8 mouse cellular contexts compared by ENCODE assay signal in the genomic region with DNA sequence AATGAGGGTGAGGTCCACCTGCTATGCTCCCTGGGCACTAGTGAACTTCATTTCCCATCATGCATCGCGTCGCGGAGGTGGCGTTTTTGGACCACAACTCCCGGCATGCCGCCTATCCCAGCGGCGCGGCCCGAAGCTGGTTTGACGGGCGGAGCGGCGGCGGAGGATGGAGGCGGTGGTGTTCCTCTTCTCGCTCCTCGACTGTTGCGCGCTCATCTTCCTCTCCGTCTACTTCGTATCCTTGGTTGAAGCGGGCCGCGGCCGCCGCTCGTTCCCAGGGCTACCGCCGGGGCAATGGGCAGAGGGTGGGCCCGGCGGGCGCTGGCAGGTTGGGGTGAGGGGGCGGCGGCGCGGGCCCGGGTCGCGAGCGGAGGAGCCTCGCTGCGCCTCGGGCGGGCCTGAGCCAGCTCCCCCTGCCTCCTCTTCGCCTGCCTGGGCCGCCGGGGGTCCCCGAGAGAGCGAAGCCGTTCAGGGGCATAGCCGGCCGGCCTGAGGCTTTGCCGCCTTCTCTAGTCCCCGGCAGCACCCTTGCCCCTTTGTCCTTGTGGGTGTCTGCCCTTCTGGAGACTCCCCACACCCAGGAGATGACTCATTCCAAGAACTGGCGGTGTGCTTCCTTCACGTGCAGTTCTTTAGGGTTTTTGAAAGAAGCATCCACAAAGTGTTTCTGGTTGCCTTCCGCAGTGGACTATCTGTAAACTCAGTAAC. TPM values are rescaled to one million over a fixed set of nuclear protein-coding genes. Genes with fewer than 3 reads are reported as not detected.
A peak's percentile ranks its signal among the peaks of the same experiment; 100 is the strongest.
DNase-seq lines count a peak whose midpoint lies in the region; ATAC-seq and TF ChIP-seq lines count a peak whose summit lies in the region.

No protein-coding gene starts in this region.

- peaks cover 15 to 29% of the 10 kb centered on the region in 2 experiments for H3K4me1 ChIP-seq in MEL (ENCODE audit: control insufficient read depth in 1 of 2, insufficient read depth in 2 of 2, low read length in 2 of 2)
- H3K4me1 ChIP-seq in cerebellum, adult 2 months (ENCODE audit: control insufficient read depth, insufficient read depth, low read length), result no peaks in the 10 kb centered on the region
- peaks cover 30% of the 10 kb centered on the region for H3K4me1 ChIP-seq in hindbrain, embryonic 10.5 days (replicated peaks)
- peaks cover 6% of the 10 kb centered on the region; the same call in 1 of the 2 replicates for H3K4me1 ChIP-seq in lung, postnatal 0 days (ENCODE audit: insufficient read depth, low read depth, low read length)

- peak overlapping the region; percentile 61 to 85 for H3K4me3 ChIP-seq in MEL (ENCODE audit: control insufficient read depth in 1 of 2, insufficient read depth in 1 of 2, low read depth in 2 of 2, low read length in 2 of 2)
- peak overlapping the region; percentile 75 for H3K4me3 ChIP-seq in cerebellum, adult 2 months (replicated peaks; ENCODE audit: insufficient read depth, low read depth, low read length)
- peak overlapping the region; percentile 96 for H3K4me3 ChIP-seq in hindbrain, embryonic 10.5 days
- H3K4me3 ChIP-seq in lung, postnatal 0 days (ENCODE audit: low read depth, low read length), result peak overlapping the region; percentile 85

- H3K79me2 ChIP-seq in MEL (ENCODE audit: control insufficient read depth, insufficient read depth, low read length, poor library complexity), result peaks cover 23% of the 10 kb centered on the region

- H3K36me3 ChIP-seq in MEL (ENCODE audit: control insufficient read depth in 1 of 2, insufficient read depth in 2 of 2, low read length in 2 of 2), result peaks cover 2 to 55% of the 10 kb centered on the region in 2 experiments
- H3K36me3 ChIP-seq in hindbrain, embryonic 10.5 days, result peaks cover 28% of the 10 kb centered on the region
- no peaks in the 10 kb centered on the region for H3K36me3 ChIP-seq in lung, postnatal 0 days (ENCODE audit: insufficient read depth, low read length)

- H3K9ac ChIP-seq in MEL (ENCODE audit: control insufficient read depth, low read depth, low read length, poor library complexity, severe bottlenecking), result peak overlapping the region; percentile 95
- H3K9ac ChIP-seq in lung, postnatal 0 days (replicated peaks; ENCODE audit: low read depth), result peak overlapping the region; percentile 77

- 1% methylated on average over 59 of the region's 59 CpGs for WGBS in cerebellum, adult 2 months
- WGBS in hindbrain, embryonic 10.5 days, result under 1% methylated on average over 58 of the region's 59 CpGs
- under 1% methylated on average over 38 of the region's 59 CpGs for WGBS in lung, postnatal 0 days

- no peaks in the 10 kb centered on the region for H3K27me3 ChIP-seq in MEL (ENCODE audit: control insufficient read depth in 1 of 2, insufficient read depth in 2 of 2, low read length in 2 of 2)
- no peaks in the 10 kb centered on the region for H3K27me3 ChIP-seq in cerebellum, adult 2 months (ENCODE audit: control insufficient read depth, insufficient read depth, low read length)
- H3K27me3 ChIP-seq in hindbrain, embryonic 10.5 days (ENCODE audit: insufficient read depth, poor library complexity, severe bottlenecking), result no peaks in the 10 kb centered on the region
- H3K27me3 ChIP-seq in lung, postnatal 0 days (replicated peaks; ENCODE audit: insufficient read depth, low read length), result no peaks in the 10 kb centered on the region

- H3K9me3 ChIP-seq in MEL (replicated peaks; ENCODE audit: insufficient read depth, low read length), result no peaks in the 10 kb centered on the region
- no peaks in the 10 kb centered on the region for H3K9me3 ChIP-seq in hindbrain, embryonic 10.5 days
- H3K9me3 ChIP-seq in lung, postnatal 0 days (ENCODE audit: low read length), result no peaks in the 10 kb centered on the region

- peak; percentile 93 for DNase-seq in MEL (ENCODE audit: low read depth, low spot score)
- DNase-seq in cerebellum, adult 2 months, result peak; percentile 91
- peak; percentile 87 for DNase-seq in forelimb bud, embryonic 11.5 days (ENCODE audit: low read depth, low spot score)
- DNase-seq in hindbrain, embryonic 10.5 days (ENCODE audit: low spot score), result peak; percentile 87
- peak; percentile 91 for DNase-seq in layer of hippocampus, adult 9-11 months
- peak; percentile 94 for DNase-seq in lung, postnatal 0 days (ENCODE audit: low spot score)
- DNase-seq in ovary, postnatal 14 days (ENCODE audit: low spot score), result peak; percentile 81
- DNase-seq in thymus, postnatal 14 days, result peak; percentile 94

- peak; percentile 79 to 85 for TF ChIP-seq POLR2A in MEL (IDR thresholded peaks at IDR 0.05; ENCODE audit: control insufficient read depth in 1 of 2, insufficient read depth in 1 of 2, low read depth in 1 of 2, low read length in 2 of 2, poor library complexity in 1 of 2)
- peak; percentile 78 for TF ChIP-seq POLR2A in cerebellum, adult 2 months (IDR thresholded peaks at IDR 0.05; ENCODE audit: borderline replicate concordance, insufficient read depth, low read length)

- H3K27ac ChIP-seq in MEL (ENCODE audit: control insufficient read depth, low read depth, low read length), result peak overlapping the region; percentile 46
- H3K27ac ChIP-seq in cerebellum, adult 2 months (ENCODE audit: insufficient read depth, low read length), result 0 out of 2 replicates have a peak overlapping the region, but pooled peaks have one; percentile 8
- peak overlapping the region; percentile 96 for H3K27ac ChIP-seq in hindbrain, embryonic 10.5 days
- peak overlapping the region; percentile 68; the same call in 1 of the 2 replicates for H3K27ac ChIP-seq in lung, postnatal 0 days (ENCODE audit: low read length)

- peak; percentile 93 for ATAC-seq in lung, postnatal 0 days

- TF ChIP-seq RAD21 in MEL (IDR thresholded peaks at IDR 0.05; ENCODE audit: low read depth, low read length), result no peak

- no peak for TF ChIP-seq CTCF in MEL (IDR thresholded peaks at IDR 0.05 in 2 of 3, conservative IDR thresholded peaks at IDR 0.05 in 1 of 3; ENCODE audit: control insufficient read depth in 1 of 3, insufficient read depth in 1 of 3, low read depth in 2 of 3, low read length in 3 of 3, poor library complexity in 1 of 3, severe bottlenecking in 1 of 3)
- TF ChIP-seq CTCF in cerebellum, adult 2 months (IDR thresholded peaks at IDR 0.05; ENCODE audit: borderline replicate concordance, insufficient read depth, low read depth, low read length), result no peak
- TF ChIP-seq CTCF in lung, postnatal 0 days (IDR thresholded peaks at IDR 0.05), result no peak

- H3K4me2 ChIP-seq in lung, postnatal 0 days (replicated peaks; ENCODE audit: low read depth, low read length), result peak overlapping the region; percentile 88

- no peak for TF ChIP-seq EP300 in MEL (IDR thresholded peaks at IDR 0.05; ENCODE audit: low read depth in 1 of 2, low read length in 2 of 2)
- TF ChIP-seq EP300 in lung, postnatal 0 days (IDR thresholded peaks at IDR 0.05), result no peak

TF ChIP-seq in MEL, 35 proteins besides CTCF, POLR2A, EP300 and RAD21 (continues in another document):
- no peak for TF ChIP-seq CHD2 (IDR thresholded peaks at IDR 0.05; ENCODE audit: low read length)
- TF ChIP-seq GABPA (IDR thresholded peaks at IDR 0.05; ENCODE audit: low read depth, low read length), result no peak
- no peak for TF ChIP-seq MAZ (IDR thresholded peaks at IDR 0.05; ENCODE audit: low read depth, low read length)
- no peak for TF ChIP-seq SMC3 (IDR thresholded peaks at IDR 0.05; ENCODE audit: low read depth, low read length)
- TF ChIP-seq ZC3H11A (IDR thresholded peaks at IDR 0.05; ENCODE audit: low read depth, low read length), result no peak
- TF ChIP-seq ETS1 (IDR thresholded peaks at IDR 0.05; ENCODE audit: low read depth, low read length), result 0 out of 2 replicates have a peak, but pooled peaks have one; percentile 16
- no peak for TF ChIP-seq USF1 (IDR thresholded peaks at IDR 0.05; ENCODE audit: low read depth, low read length)
- TF ChIP-seq RCOR1 (IDR thresholded peaks at IDR 0.05; ENCODE audit: low read depth, low read length), result no peak
- TF ChIP-seq UBTF (IDR thresholded peaks at IDR 0.05; ENCODE audit: borderline replicate concordance, insufficient read depth, low read depth, low read length), result no peak
- no peak for TF ChIP-seq POLR2AphosphoS5 (IDR thresholded peaks at IDR 0.05; ENCODE audit: borderline replicate concordance, low read depth, low read length)
- 0 out of 2 replicates have a peak, but pooled peaks have one; percentile 45 for TF ChIP-seq TCF12 (IDR thresholded peaks at IDR 0.05; ENCODE audit: low read depth, low read length)
- peak; percentile 64 for TF ChIP-seq MAX (IDR thresholded peaks at IDR 0.05; ENCODE audit: low read length)
- TF ChIP-seq ZNF384 (IDR thresholded peaks at IDR 0.05; ENCODE audit: low read depth, low read length), result no peak
- peak; percentile 72 for TF ChIP-seq SIN3A (IDR thresholded peaks at IDR 0.05; ENCODE audit: low read length)
- no peak for TF ChIP-seq MYB (IDR thresholded peaks at IDR 0.05; ENCODE audit: low read depth, low read length)
- peak; percentile 42; the same call in 1 of the 2 replicates for TF ChIP-seq NRF1 (IDR thresholded peaks at IDR 0.05; ENCODE audit: insufficient read depth, low read depth, low read length, poor library complexity, severe bottlenecking)
- peak; percentile 85 for TF ChIP-seq BHLHE40 (IDR thresholded peaks at IDR 0.05; ENCODE audit: borderline replicate concordance, low read depth, low read length)
- no peak for TF ChIP-seq GATA1 (IDR thresholded peaks at IDR 0.05; ENCODE audit: low read depth, low read length)
- peak; percentile 99 for TF ChIP-seq HCFC1 (IDR thresholded peaks at IDR 0.05; ENCODE audit: low read depth, low read length)
- no peak for TF ChIP-seq USF2 (IDR thresholded peaks at IDR 0.05; ENCODE audit: borderline replicate concordance in 1 of 2, insufficient read depth in 1 of 2, low read depth in 1 of 2, low read length in 2 of 2)
- 0 out of 2 replicates have a peak, but pooled peaks have one; percentile 46 for TF ChIP-seq JUND (IDR thresholded peaks at IDR 0.05; ENCODE audit: low read depth, low read length)

RNA-seq across cellular contexts. Expression of gene Cnih4, which starts 6.5 kb away (rescaled TPM):
- total RNA-seq in MEL (2012; rRNA removed), result 69.4 and 72.1 TPM in 2 replicates
- 100 to 1,000 TPM in 1 of 2 experiments, not detected in 1; 141 TPM for polyA plus RNA-seq in MEL (2012; ENCODE audit: insufficient read depth in 1 of 2, insufficient read length in 2 of 2, low read depth in 1 of 2, low replicate concordance in 2 of 2, missing spikeins in 1 of 2)
- 31.2 and 32.4 TPM in 2 replicates for polyA plus RNA-seq in cerebellum, adult 2 months (2012; rRNA removed)
- 104 and 129 TPM in 2 replicates for polyA plus RNA-seq in hindbrain, embryonic 10.5 days (2016; fragmentation: Nextera tagmentation; extraction: Ambion mirVana)
- 95.4 and 115 TPM in 2 replicates for polyA plus RNA-seq in lung, postnatal 0 days (2015; fragmentation: Nextera tagmentation; extraction: Ambion mirVana)

RNA-seq across cellular contexts. Expression of gene Nvl, which starts 7.0 kb away (rescaled TPM):
- 20.8 and 21.0 TPM in 2 replicates for total RNA-seq in MEL (2012; rRNA removed)
- 10 to 100 TPM in 1 of 2 experiments, not detected in 1; 29.8 TPM for polyA plus RNA-seq in MEL (2012; ENCODE audit: insufficient read depth in 1 of 2, insufficient read length in 2 of 2, low read depth in 1 of 2, low replicate concordance in 2 of 2, missing spikeins in 1 of 2)
- polyA plus RNA-seq in cerebellum, adult 2 months (2012; rRNA removed), result 52.6 and 61.5 TPM in 2 replicates
- polyA plus RNA-seq in hindbrain, embryonic 10.5 days (2016; fragmentation: Nextera tagmentation; extraction: Ambion mirVana), result 30.2 and 42.2 TPM in 2 replicates
- polyA plus RNA-seq in lung, postnatal 0 days (2015; fragmentation: Nextera tagmentation; extraction: Ambion mirVana), result 13.3 and 13.4 TPM in 2 replicates

Comparison
In these comparisons a context has a peak if more than half of its experiments do, and no peak if none do; other contexts are left out.
1. Peak in every context shown above with its lines: DNase-seq, ATAC-seq, H3K4me3 ChIP-seq and H3K27ac ChIP-seq.
2. H3K27ac ChIP-seq: peak in every context shown above with its lines; median percentile 96 in hindbrain, embryonic 10.5 days; 68 in lung, postnatal 0 days; 46 in MEL; 8 in cerebellum, adult 2 months.